Mouse (Mus musculus): ENCODE data around the gene Adgb. TPM values are rescaled to one million over a fixed set of nuclear protein-coding genes. Genes with fewer than 3 reads are reported as not detected.
A peak's percentile ranks its signal among the peaks of the same experiment; 100 is the strongest.

Gene Adgb
- polyA plus RNA-seq, 1 experiment from 2014 or later, result 0.07 TPM

DNA sequence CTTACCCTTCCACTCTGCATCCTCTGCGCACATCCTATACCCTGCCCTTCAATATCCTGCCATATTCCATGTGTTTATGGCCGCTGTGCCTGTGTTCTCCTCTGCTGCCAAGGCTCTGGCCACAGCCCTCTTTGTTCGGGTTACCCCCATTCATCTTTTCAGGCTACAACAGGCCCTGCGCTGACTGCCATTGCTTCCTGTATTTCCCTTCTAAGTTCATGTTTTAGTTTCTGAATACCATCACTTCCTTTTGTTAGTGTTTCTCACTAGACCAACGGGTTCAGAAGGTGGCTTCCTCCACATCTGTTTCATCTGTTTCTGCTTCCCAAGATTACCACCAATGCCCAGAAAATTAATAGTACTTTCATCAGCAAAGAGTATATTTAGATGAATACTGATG, 42.5 kb downstream of the Adgb start:
- 83% methylated on average over 5 of the region's 5 CpGs for WGBS
- Histone ChIP-seq H3K27me3 (replicated peaks; ENCODE audit: low read depth, poor library complexity, severe bottlenecking) (no peaks in the 10 kb centered on the region), H3K27ac (replicated peaks) (no peak overlapping the region), H3K36me3 (replicated peaks) (no peaks in the 10 kb centered on the region), H3K4me1 (no peaks in the 10 kb centered on the region), H3K9me3 (no peaks in the 10 kb centered on the region), H3K4me3 (no peak overlapping the region)
- DNase-seq (ENCODE audit: low spot score), result no peak

DNA sequence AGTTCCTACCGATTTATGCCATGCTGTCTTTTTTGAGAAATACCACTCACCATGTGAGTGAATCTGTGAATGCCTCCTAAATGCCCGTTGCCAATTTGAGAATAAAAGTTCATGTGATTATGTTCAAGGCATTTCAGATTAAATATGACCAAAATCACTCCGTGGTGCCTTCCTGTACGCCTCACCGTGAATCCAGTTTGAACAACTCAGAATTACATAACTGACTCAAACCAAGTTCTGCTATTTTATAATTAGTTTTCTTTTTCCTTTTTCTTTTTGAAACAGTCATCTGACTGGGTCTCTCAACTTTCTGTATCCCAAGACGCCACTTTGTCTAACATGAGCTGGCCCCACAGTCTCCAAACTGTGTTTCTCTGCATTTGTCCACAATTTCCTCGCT, 43.1 kb downstream of the Adgb start:
- 94% methylated on average over 7 of the region's 7 CpGs for WGBS
- H3K36me3 ChIP-seq (replicated peaks), result no peaks in the 10 kb centered on the region
- H3K27ac ChIP-seq (replicated peaks), result no peak overlapping the region
- no peak for DNase-seq (ENCODE audit: low spot score)
- no peaks in the 10 kb centered on the region for H3K4me1 ChIP-seq
- no peaks in the 10 kb centered on the region for H3K27me3 ChIP-seq (replicated peaks; ENCODE audit: low read depth, poor library complexity, severe bottlenecking)
- no peak overlapping the region for H3K4me3 ChIP-seq
- no peaks in the 10 kb centered on the region for H3K9me3 ChIP-seq

DNA sequence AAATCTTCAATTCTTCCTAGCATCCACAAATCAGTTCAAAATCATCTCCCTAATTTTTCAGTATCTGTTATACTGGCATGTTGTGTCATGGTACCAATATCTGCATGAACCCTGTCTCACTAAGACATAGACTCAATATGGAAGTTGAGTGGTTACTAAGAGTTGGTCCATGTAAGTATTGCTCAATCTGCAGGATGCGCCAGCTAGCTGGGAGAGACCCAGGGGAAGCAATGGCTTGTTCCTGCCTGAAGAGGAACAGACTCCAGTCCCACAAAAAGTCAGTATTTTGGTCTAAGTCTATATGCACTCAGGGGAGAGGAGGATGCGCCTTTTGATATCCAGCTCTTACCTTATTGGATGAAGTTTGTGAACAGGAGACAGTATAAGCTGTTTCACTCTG, 47.7 kb downstream of the Adgb start:
- Histone ChIP-seq H3K36me3 (replicated peaks) (no peaks in the 10 kb centered on the region), H3K4me3 (no peak overlapping the region), H3K4me1 (no peaks in the 10 kb centered on the region), H3K27me3 (replicated peaks; ENCODE audit: low read depth, poor library complexity, severe bottlenecking) (no peaks in the 10 kb centered on the region), H3K27ac (replicated peaks) (no peak overlapping the region), H3K9me3 (no peaks in the 10 kb centered on the region)
- no peak for DNase-seq (ENCODE audit: low spot score)
- 88% methylated on average over 2 of the region's 2 CpGs for WGBS

- DNase-seq (ENCODE audit: low spot score), result no peak
- Histone ChIP-seq H3K27me3 (replicated peaks; ENCODE audit: low read depth, poor library complexity, severe bottlenecking) (no peaks in the 10 kb centered on the region), H3K27ac (replicated peaks) (no peak overlapping the region), H3K4me3 (no peak overlapping the region), H3K36me3 (replicated peaks) (no peaks in the 10 kb centered on the region), H3K9me3 (no peaks in the 10 kb centered on the region), H3K4me1 (no peaks in the 10 kb centered on the region)
- 75% methylated on average over 5 of the region's 5 CpGs for WGBS
Observed at GRCm38 (mm10) chr10:10411046-10411445, 61.1 kb downstream of the Adgb start.

- 55% methylated on average over 3 of the region's 3 CpGs for WGBS
- Histone ChIP-seq H3K36me3 (replicated peaks) (no peaks in the 10 kb centered on the region), H3K4me3 (no peak overlapping the region), H3K27me3 (replicated peaks; ENCODE audit: low read depth, poor library complexity, severe bottlenecking) (no peaks in the 10 kb centered on the region), H3K4me1 (no peaks in the 10 kb centered on the region), H3K9me3 (no peaks in the 10 kb centered on the region), H3K27ac (replicated peaks) (no peak overlapping the region)
- DNase-seq (ENCODE audit: low spot score), result no peak
Observed at GRCm38 (mm10) chr10:10408166-10408565, 64.0 kb downstream of the Adgb start.

GRCm38 (mm10) chr10:10395784-10396481, 76.2 kb downstream of the Adgb start:
- WGBS, result 77% methylated on average over 4 of the region's 4 CpGs
- Histone ChIP-seq H3K9me3 (no peaks in the 10 kb centered on the region), H3K4me3 (no peak overlapping the region), H3K27ac (replicated peaks) (no peak overlapping the region), H3K36me3 (replicated peaks) (no peaks in the 10 kb centered on the region), H3K4me1 (no peaks in the 10 kb centered on the region), H3K27me3 (replicated peaks; ENCODE audit: low read depth, poor library complexity, severe bottlenecking) (no peaks in the 10 kb centered on the region)
- no peak for DNase-seq (ENCODE audit: low spot score)

DNA sequence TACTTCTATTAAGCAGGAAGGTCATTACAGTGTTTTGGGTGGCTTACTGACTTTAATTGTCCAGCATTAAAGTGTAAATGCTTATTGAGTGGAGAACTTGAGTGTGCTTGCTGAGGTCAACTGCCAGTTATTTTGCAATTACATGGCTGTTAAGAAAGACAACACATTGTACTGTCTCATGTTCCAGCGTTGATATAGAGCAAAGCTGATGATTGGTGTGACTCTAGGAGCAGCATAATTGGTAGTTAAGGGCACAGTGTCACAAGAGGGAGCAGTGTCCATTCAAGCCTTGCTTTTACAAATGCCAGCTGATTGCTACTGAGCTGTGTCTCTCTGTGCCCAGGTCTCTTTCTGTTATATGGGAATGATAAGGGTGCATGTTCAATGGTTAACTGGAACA, 97.5 kb downstream of the Adgb start:
- no peaks in the 10 kb centered on the region for H3K36me3 ChIP-seq (replicated peaks)
- H3K9me3 ChIP-seq, result no peaks in the 10 kb centered on the region
- H3K4me3 ChIP-seq, result no peak overlapping the region
- H3K4me1 ChIP-seq, result no peaks in the 10 kb centered on the region
- H3K27me3 ChIP-seq (replicated peaks; ENCODE audit: low read depth, poor library complexity, severe bottlenecking), result no peaks in the 10 kb centered on the region
- WGBS, result 42% methylated on average over 1 of the region's 1 CpGs
- DNase-seq (ENCODE audit: low spot score), result no peak
- H3K27ac ChIP-seq (replicated peaks), result no peak overlapping the region

DNA sequence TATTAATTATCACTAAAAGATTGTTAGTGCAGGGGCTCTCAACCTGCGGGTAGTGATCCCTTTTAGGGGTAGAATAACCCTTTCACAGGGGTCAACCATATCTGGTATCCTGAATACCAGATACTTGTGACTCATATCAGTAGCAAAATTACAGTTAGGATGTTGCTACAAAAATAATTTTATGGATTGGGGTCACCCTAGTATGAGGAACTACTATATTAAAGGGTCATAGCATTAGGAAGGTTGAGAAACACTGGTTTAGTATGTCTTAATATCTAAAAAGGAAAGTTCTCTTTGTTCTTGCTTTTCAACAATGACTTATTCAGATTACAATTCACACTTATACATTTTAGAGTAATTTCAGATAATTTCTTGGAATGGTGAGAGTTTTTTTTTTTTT, 108.1 kb downstream of the Adgb start:
- no peaks in the 10 kb centered on the region for H3K9me3 ChIP-seq
- H3K36me3 ChIP-seq (replicated peaks), result no peaks in the 10 kb centered on the region
- no peaks in the 10 kb centered on the region for H3K27me3 ChIP-seq (replicated peaks; ENCODE audit: low read depth, poor library complexity, severe bottlenecking)
- no peaks in the 10 kb centered on the region for H3K4me1 ChIP-seq
- whole genome bisulfite sequencing, result 86% methylated on average over 1 of the region's 1 CpGs
- no peak overlapping the region for H3K4me3 ChIP-seq
- H3K27ac ChIP-seq (replicated peaks), result no peak overlapping the region
- no peak for DNase-seq (ENCODE audit: low spot score)

DNA sequence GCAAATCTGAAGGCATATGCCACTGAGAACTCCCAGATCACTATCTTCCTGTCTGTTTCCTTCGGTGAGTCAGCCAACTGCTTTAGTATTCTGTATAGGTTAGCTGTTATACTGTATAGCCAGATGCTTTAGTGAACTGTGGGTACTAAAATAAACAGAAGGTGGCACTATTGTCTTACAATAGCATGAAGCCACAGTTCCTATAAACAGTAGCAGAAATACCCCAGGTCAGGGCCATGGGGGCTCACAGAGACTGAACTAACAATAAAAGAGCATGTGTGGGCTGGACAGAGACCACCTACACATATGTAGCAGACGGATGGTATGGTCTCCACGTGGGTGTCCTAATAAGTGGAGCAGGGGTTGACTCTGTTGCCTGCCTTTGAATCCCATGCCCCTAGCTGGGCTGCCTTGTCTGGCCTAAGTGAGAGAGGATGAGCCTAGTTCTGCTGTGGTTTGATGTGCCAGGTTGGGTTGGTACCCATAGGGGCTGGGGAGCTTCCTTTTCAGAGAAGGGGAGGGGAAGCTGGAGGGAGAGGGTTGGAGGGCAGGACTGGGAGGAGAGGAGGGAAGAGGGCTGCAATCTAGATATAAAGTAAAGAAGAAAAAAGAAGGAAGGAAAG, 116.4 kb downstream of the Adgb start:
- H3K9me3 ChIP-seq, result no peaks in the 10 kb centered on the region
- 24% methylated on average over 3 of the region's 3 CpGs for WGBS
- H3K36me3 ChIP-seq (replicated peaks), result no peaks in the 10 kb centered on the region
- H3K27ac ChIP-seq (replicated peaks), result no peak overlapping the region
- H3K4me3 ChIP-seq, result no peak overlapping the region
- H3K27me3 ChIP-seq (replicated peaks; ENCODE audit: low read depth, poor library complexity, severe bottlenecking), result no peaks in the 10 kb centered on the region
- H3K4me1 ChIP-seq, result no peaks in the 10 kb centered on the region
- peak; percentile 31 for DNase-seq (ENCODE audit: low spot score)

GRCm38 (mm10) chr10:10352184-10352583, 119.9 kb downstream of the Adgb start:
- no peaks in the 10 kb centered on the region for H3K4me1 ChIP-seq
- whole genome bisulfite sequencing, result 87% methylated on average over 3 of the region's 3 CpGs

DNA sequence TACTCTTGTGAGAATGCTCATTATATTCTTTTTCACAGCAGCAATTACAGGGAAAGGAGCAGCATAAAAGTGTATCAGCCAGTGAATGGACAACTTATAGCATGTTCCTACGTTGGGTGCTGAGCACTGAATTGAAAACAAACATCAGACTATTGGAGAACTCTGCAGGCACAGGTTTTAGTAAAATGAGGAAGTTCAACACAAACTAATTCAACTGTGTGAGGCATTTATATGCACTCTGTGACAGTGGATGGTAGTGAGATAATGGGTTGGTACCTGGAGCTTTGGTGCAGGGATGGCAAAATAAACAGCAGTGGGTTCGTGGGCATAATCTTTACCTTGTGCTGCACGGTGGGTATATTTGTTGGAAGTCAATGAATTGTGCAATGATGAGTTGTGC, 121.6 kb downstream of the Adgb start:
- Histone ChIP-seq H3K4me1 (no peaks in the 10 kb centered on the region), H3K27me3 (replicated peaks; ENCODE audit: low read depth, poor library complexity, severe bottlenecking) (no peaks in the 10 kb centered on the region), H3K36me3 (replicated peaks) (no peaks in the 10 kb centered on the region), H3K9me3 (no peaks in the 10 kb centered on the region), H3K4me3 (no peak overlapping the region), H3K27ac (replicated peaks) (no peak overlapping the region)
- WGBS, result 92% methylated on average over 3 of the region's 3 CpGs
- DNase-seq (ENCODE audit: low spot score), result no peak

More at GRCm38 (mm10) chr10:10352184-10352583, 119.9 kb downstream of the Adgb start:
- no peak for DNase-seq (ENCODE audit: low spot score)
- Histone ChIP-seq H3K9me3 (no peaks in the 10 kb centered on the region), H3K4me3 (no peak overlapping the region), H3K27ac (replicated peaks) (no peak overlapping the region), H3K36me3 (replicated peaks) (no peaks in the 10 kb centered on the region), H3K27me3 (replicated peaks; ENCODE audit: low read depth, poor library complexity, severe bottlenecking) (no peaks in the 10 kb centered on the region)

GRCm38 (mm10) chr10:10343930-10344329, 128.2 kb downstream of the Adgb start:
- Histone ChIP-seq H3K4me3 (no peak overlapping the region), H3K36me3 (replicated peaks) (no peaks in the 10 kb centered on the region), H3K27me3 (replicated peaks; ENCODE audit: low read depth, poor library complexity, severe bottlenecking) (no peaks in the 10 kb centered on the region), H3K4me1 (no peaks in the 10 kb centered on the region), H3K27ac (replicated peaks) (no peak overlapping the region), H3K9me3 (no peaks in the 10 kb centered on the region)
- no peak for DNase-seq (ENCODE audit: low spot score)
- 95% methylated on average over 3 of the region's 3 CpGs for WGBS

DNA sequence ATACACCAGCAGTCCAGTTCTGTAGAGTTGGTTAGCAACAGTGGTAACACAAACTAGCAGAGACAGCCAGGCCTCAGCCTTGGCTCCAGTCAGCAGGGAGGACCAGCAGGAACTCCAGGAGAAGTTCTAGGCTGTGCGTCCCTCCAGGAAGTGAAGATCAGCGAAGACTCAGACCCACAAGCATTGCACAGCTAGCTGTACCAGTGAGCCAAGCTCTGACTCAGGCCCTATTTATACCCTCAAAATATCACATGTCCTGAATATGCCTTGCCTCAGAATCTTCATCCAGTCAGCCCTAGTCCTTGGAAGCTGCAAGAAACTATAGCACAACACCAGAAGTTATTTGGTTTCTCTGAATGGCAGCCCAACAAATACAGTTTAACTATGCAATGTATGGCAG, 146.6 kb downstream of the Adgb start:
- Histone ChIP-seq H3K27me3 (replicated peaks; ENCODE audit: low read depth, poor library complexity, severe bottlenecking) (no peaks in the 10 kb centered on the region), H3K36me3 (replicated peaks) (no peaks in the 10 kb centered on the region), H3K4me1 (peaks cover 8% of the 10 kb centered on the region; the same call in 1 of the 2 replicates), H3K9me3 (no peaks in the 10 kb centered on the region), H3K4me3 (no peak overlapping the region), H3K27ac (replicated peaks) (no peak overlapping the region)
- WGBS, result 90% methylated on average over 2 of the region's 2 CpGs
- no peak for DNase-seq (ENCODE audit: low spot score)
